Mouse (Mus musculus) embryonic fibroblast, embryonic 13.5 days (primary cell): ENCODE results near the gene Zfp141.

Experiments
- CTCF ChIP-seq: IDR thresholded peaks from 2 replicates; pipeline ENCODE4 v1.5.1; 2011; ENCODE audit warnings: mild to moderate bottlenecking, control low read depth, low read length, moderate library complexity, borderline replicate concordance; ENCODE audit not compliant: insufficient read depth
- POLR2A ChIP-seq: IDR thresholded peaks from 2 replicates; pipeline ENCODE4 v1.6.1; 2011; ENCODE audit warnings: low read depth, mild to moderate bottlenecking, control low read depth, low read length, moderate library complexity

DNA sequence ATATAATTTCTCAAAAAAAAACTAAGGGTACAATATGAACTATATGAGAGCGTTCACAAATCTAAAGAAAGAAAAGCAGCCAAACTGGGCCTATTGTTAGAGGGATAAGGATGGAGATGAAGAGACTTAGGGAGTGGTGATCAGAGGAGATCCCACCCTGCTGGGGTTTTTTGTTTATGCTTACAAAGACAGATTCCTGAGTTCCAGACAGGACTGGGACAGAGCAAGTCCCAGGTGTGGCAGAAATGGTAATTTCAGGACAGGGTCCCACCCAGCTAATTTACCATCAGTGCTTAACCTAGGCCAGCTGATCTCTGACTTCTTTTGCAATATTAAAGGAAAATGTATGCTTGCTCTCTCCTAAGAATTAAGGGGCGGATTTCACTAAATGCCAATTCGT is 46.2 kb upstream of the Zfp141 start:
- TF ChIP-seq CTCF: no peak
- TF ChIP-seq POLR2A: no peak
